Mouse (Mus musculus): Measurements from ENCODE around the gene Vmn1r2.
"Not testable (repeated sequence)": the region's sequence is repeated elsewhere in the genome, so short reads cannot be mapped to it uniquely, and the experiment has no call there.

GRCm38 (mm10) chr4:3209643-3210217, 42.6 kb downstream of the Vmn1r2 start:
- not testable (repeated sequence) for TF ChIP-seq GATA1 (IDR thresholded peaks at IDR 0.05; ENCODE audit: borderline replicate concordance, low read length); FLI1 (IDR thresholded peaks at IDR 0.05; ENCODE audit: low read length)

Data from megakaryocyte, embryonic 14.5 days (primary cell).